Mouse (Mus musculus): ENCODE data around the gene Vgll4.
A peak's percentile ranks its signal among the peaks of the same experiment; 100 is the strongest.

- TF ChIP-seq CTCF (IDR thresholded peaks at IDR 0.05; ENCODE audit: borderline replicate concordance, extremely low read depth, insufficient read depth, insufficient read length) (peak; percentile 52; the same call in 1 of the 2 replicates), POLR2A (IDR thresholded peaks at IDR 0.05; ENCODE audit: borderline replicate concordance, extremely low read depth, insufficient read depth, insufficient read length, poor library complexity, severe bottlenecking) (no peak)
Observed at GRCm38 (mm10) chr6:114926369-114927157, 43.2 kb downstream of the Vgll4 start.
